Mouse (Mus musculus) forebrain, embryonic 10.5 days (tissue): ENCODE results near the gene Gipc2. TPM values are rescaled to one million over a fixed set of nuclear protein-coding genes. Genes with fewer than 3 reads are reported as not detected.
"Not testable (repeated sequence)": the region's sequence is repeated elsewhere in the genome, so short reads cannot be mapped to it uniquely, and the experiment has no call there.

Experiments used
- DNase-seq: peaks from one replicate; pipeline ENCODE4 v3.0.0-alpha.2; 2017; ENCODE audit warnings: low spot score; ENCODE audit errors: extremely low spot score
- H3K27ac ChIP-seq: fragments of 300-500 bp; sonication (generic); 2 replicates; pipeline ENCODE4 v1.5.1; 2016; ENCODE audit warnings: mild to moderate bottlenecking
- H3K27me3 ChIP-seq: fragments of 300-500 bp; sonication (generic); 2 replicates; pipeline ENCODE4 v1.6.1; 2016; ENCODE audit warnings: mild to moderate bottlenecking; ENCODE audit not compliant: poor library complexity, severe bottlenecking
- H3K36me3 ChIP-seq: fragments of 300-500 bp; sonication (generic); replicated peaks from 2 replicates; pipeline ENCODE4 v1.6.1; 2016; ENCODE audit warnings: mild to moderate bottlenecking, moderate library complexity
- H3K4me1 ChIP-seq: fragments of 300-500 bp; sonication (generic); 2 replicates; pipeline ENCODE4 v1.6.1; 2016
- H3K4me3 ChIP-seq: fragments of 300-500 bp; sonication (generic); 2 replicates; pipeline ENCODE4 v1.5.1; 2016; ENCODE audit warnings: mild to moderate bottlenecking, moderate library complexity
- H3K9me3 ChIP-seq: fragments of 300-500 bp; sonication (generic); 2 replicates; pipeline ENCODE4 v1.6.1; 2016; ENCODE audit warnings: mild to moderate bottlenecking, moderate library complexity
- WGBS: fragments of 180-500 bp; shearing (Covaris S2); methylation state at CpG from one replicate; pipeline ENCODE4 v1.1.7; 2016; 5-methylcytosine and 5-hydroxymethylcytosine counted together
- polyA plus RNA-seq: library from polyadenylated mRNA; unstranded; fragments of >200 nt; fragmentation: Nextera tagmentation; extraction: Ambion mirVana; gene quantifications from 2 replicates; pipeline ENCODE4 v1.2.1, GENCODE M21; 2016

The Gipc2 gene
- polyA plus RNA-seq, 1 experiment from 2014 or later = 3.5 TPM

GRCm38 (mm10) chr3:152142989-152143695, 22.9 kb downstream of the Gipc2 start:
- no peak for DNase-seq
- H3K4me3 ChIP-seq = no peak overlapping the region
- no peaks in the 10 kb centered on the region for H3K27me3 ChIP-seq
- H3K27ac ChIP-seq = no peak overlapping the region
- H3K4me1 ChIP-seq = 0 out of 2 replicates have a peak, but pooled peaks cover 7% of the 10 kb centered on the region
- no peaks in the 10 kb centered on the region for H3K36me3 ChIP-seq
- no peaks in the 10 kb centered on the region for H3K9me3 ChIP-seq
- 86% methylated on average over 6 of the region's 6 CpGs for WGBS

- 82% methylated on average over 3 of the region's 3 CpGs for WGBS
- H3K9me3 ChIP-seq = no peaks in the 10 kb centered on the region
- H3K27ac ChIP-seq = no peak overlapping the region
- H3K36me3 ChIP-seq = no peaks in the 10 kb centered on the region
- 0 out of 2 replicates have a peak, but pooled peaks cover 5% of the 10 kb centered on the region for H3K4me1 ChIP-seq
- no peak overlapping the region for H3K4me3 ChIP-seq
- no peaks in the 10 kb centered on the region for H3K27me3 ChIP-seq
- DNase-seq = no peak
Observed at GRCm38 (mm10) chr3:152142146-152142545, 23.9 kb downstream of the Gipc2 start.

- H3K27ac ChIP-seq, H3K36me3 ChIP-seq, DNase-seq, H3K4me1 ChIP-seq, H3K27me3 ChIP-seq, H3K4me3 ChIP-seq, H3K9me3 ChIP-seq: not testable (repeated sequence)
- WGBS = 90% methylated on average over 3 of the region's 3 CpGs
Observed at GRCm38 (mm10) chr3:152139308-152139707, 26.7 kb downstream of the Gipc2 start.

GRCm38 (mm10) chr3:152136106-152136505, 29.9 kb downstream of the Gipc2 start:
- not testable (repeated sequence) for H3K4me3 ChIP-seq, H3K9me3 ChIP-seq, H3K27ac ChIP-seq, H3K36me3 ChIP-seq, H3K4me1 ChIP-seq, DNase-seq, H3K27me3 ChIP-seq
- 94% methylated on average over 16 of the region's 16 CpGs for WGBS

GRCm38 (mm10) chr3:152133621-152134020, 32.4 kb downstream of the Gipc2 start:
- Histone ChIP-seq H3K4me3 (no peak overlapping the region), H3K9me3 (no peaks in the 10 kb centered on the region), H3K27me3 (no peaks in the 10 kb centered on the region), H3K4me1 (no peaks in the 10 kb centered on the region), H3K36me3 (no peaks in the 10 kb centered on the region), H3K27ac (no peak overlapping the region)
- DNase-seq = no peak
- 85% methylated on average over 9 of the region's 9 CpGs for WGBS

- Histone ChIP-seq H3K27ac (no peak overlapping the region), H3K9me3 (no peaks in the 10 kb centered on the region), H3K4me3 (no peak overlapping the region), H3K4me1 (no peaks in the 10 kb centered on the region), H3K27me3 (no peaks in the 10 kb centered on the region), H3K36me3 (no peaks in the 10 kb centered on the region)
- no peak for DNase-seq
- WGBS = 79% methylated on average over 4 of the region's 4 CpGs
Observed at GRCm38 (mm10) chr3:152130963-152131362, 35.1 kb downstream of the Gipc2 start.

- H3K27me3 ChIP-seq, H3K36me3 ChIP-seq, H3K27ac ChIP-seq, H3K4me3 ChIP-seq, DNase-seq, H3K4me1 ChIP-seq, H3K9me3 ChIP-seq: not testable (repeated sequence)
- 92% methylated on average over 4 of the region's 4 CpGs for WGBS
Observed at GRCm38 (mm10) chr3:152129426-152129825, 36.6 kb downstream of the Gipc2 start.

- Histone ChIP-seq H3K4me3 (no peak overlapping the region), H3K27ac (no peak overlapping the region), H3K27me3 (no peaks in the 10 kb centered on the region), H3K4me1 (no peaks in the 10 kb centered on the region), H3K36me3 (no peaks in the 10 kb centered on the region), H3K9me3 (no peaks in the 10 kb centered on the region)
- no peak for DNase-seq
- 77% methylated on average over 7 of the region's 7 CpGs for WGBS
Observed at GRCm38 (mm10) chr3:152128631-152129030, 37.4 kb downstream of the Gipc2 start.

GRCm38 (mm10) chr3:152127144-152127543, 38.9 kb downstream of the Gipc2 start:
- DNase-seq = no peak
- no peaks in the 10 kb centered on the region for H3K4me1 ChIP-seq
- H3K36me3 ChIP-seq = no peaks in the 10 kb centered on the region
- H3K27ac ChIP-seq = no peak overlapping the region
- H3K9me3 ChIP-seq = no peaks in the 10 kb centered on the region
- 83% methylated on average over 7 of the region's 7 CpGs for WGBS
- no peaks in the 10 kb centered on the region for H3K27me3 ChIP-seq
- H3K4me3 ChIP-seq = no peak overlapping the region

- Histone ChIP-seq H3K4me1 (no peaks in the 10 kb centered on the region), H3K27me3 (no peaks in the 10 kb centered on the region), H3K27ac (no peak overlapping the region), H3K9me3 (no peaks in the 10 kb centered on the region), H3K36me3 (no peaks in the 10 kb centered on the region), H3K4me3 (no peak overlapping the region)
- no peak for DNase-seq
- 89% methylated on average over 3 of the region's 3 CpGs for WGBS
Observed at GRCm38 (mm10) chr3:152122720-152123119, 43.3 kb downstream of the Gipc2 start.

- Histone ChIP-seq H3K36me3 (no peaks in the 10 kb centered on the region), H3K4me1 (no peaks in the 10 kb centered on the region), H3K4me3 (no peak overlapping the region), H3K9me3 (no peaks in the 10 kb centered on the region), H3K27me3 (no peaks in the 10 kb centered on the region), H3K27ac (no peak overlapping the region)
- no peak for DNase-seq
- WGBS = 78% methylated on average over 6 of the region's 6 CpGs
Observed at GRCm38 (mm10) chr3:152122101-152122500, 43.9 kb downstream of the Gipc2 start.

GRCm38 (mm10) chr3:152121169-152122009, 44.6 kb downstream of the Gipc2 start:
- Histone ChIP-seq H3K9me3 (no peaks in the 10 kb centered on the region), H3K36me3 (no peaks in the 10 kb centered on the region), H3K4me3 (no peak overlapping the region), H3K4me1 (no peaks in the 10 kb centered on the region), H3K27ac (no peak overlapping the region), H3K27me3 (no peaks in the 10 kb centered on the region)
- WGBS = 83% methylated on average over 11 of the region's 11 CpGs
- no peak for DNase-seq

GRCm38 (mm10) chr3:152119987-152120386, 46.0 kb downstream of the Gipc2 start:
- H3K4me3 ChIP-seq = no peak overlapping the region
- DNase-seq = no peak
- H3K9me3 ChIP-seq = no peaks in the 10 kb centered on the region
- H3K27me3 ChIP-seq = no peaks in the 10 kb centered on the region
- H3K4me1 ChIP-seq = no peaks in the 10 kb centered on the region
- H3K27ac ChIP-seq = no peak overlapping the region
- H3K36me3 ChIP-seq = no peaks in the 10 kb centered on the region
- WGBS = 72% methylated on average over 4 of the region's 4 CpGs
